Mouse (Mus musculus) ES-E14 (cell line): ENCODE results near the gene Polr2c. TPM values are rescaled to one million over a fixed set of nuclear protein-coding genes. Genes with fewer than 3 reads are reported as not detected.
"Not testable (repeated sequence)": the region's sequence is repeated elsewhere in the genome, so short reads cannot be mapped to it uniquely, and the experiment has no call there.

Experiments
- DNase-seq: peaks from one replicate; pipeline ENCODE4 v3.0.0-alpha.2; 2013; ENCODE audit warnings: low read depth, low spot score
- H3K27ac ChIP-seq: 2 replicates; pipeline ENCODE4 v1.5.1; 2012; ENCODE audit warnings: low read depth, mild to moderate bottlenecking, low read length, moderate library complexity, mixed read lengths; ENCODE audit not compliant: poor library complexity, insufficient read depth, severe bottlenecking
- H3K36me3 ChIP-seq: 2 replicates; pipeline ENCODE4 v1.6.1; 2012; ENCODE audit warnings: mild to moderate bottlenecking, low read length, moderate library complexity, mixed read lengths; ENCODE audit not compliant: control insufficient read depth, poor library complexity, insufficient read depth, severe bottlenecking
- H3K4me1 ChIP-seq, 2 experiments: fragments of 150-350 bp in 1 of 2; sonication (generic) in 1 of 2; 2 replicates each; pipeline ENCODE4 v1.6.1; 2012; ENCODE audit warnings: low read length in 2 of 2, mild to moderate bottlenecking in 1 of 2, mixed read lengths in 1 of 2; ENCODE audit not compliant: control insufficient read depth in 2 of 2, insufficient read depth in 2 of 2, poor library complexity in 1 of 2
- H3K4me3 ChIP-seq, 2 experiments: fragments of 150-350 bp in 1 of 2; sonication (generic) in 1 of 2; 2 replicates each; pipeline ENCODE4 v1.5.1; 2012; ENCODE audit warnings: low read length in 2 of 2, low read depth in 1 of 2, mild to moderate bottlenecking in 1 of 2, mixed read lengths in 1 of 2; ENCODE audit not compliant: insufficient read depth in 1 of 2, poor library complexity in 1 of 2, severe bottlenecking in 1 of 2
- H3K9ac ChIP-seq: 2 replicates; pipeline ENCODE4 v1.6.1; 2012; ENCODE audit warnings: low read depth, mild to moderate bottlenecking, low read length, mixed read lengths; ENCODE audit not compliant: poor library complexity, insufficient read depth, severe bottlenecking
- H3K9me3 ChIP-seq: fragments of 150-350 bp; sonication (generic); 2 replicates; pipeline ENCODE4 v1.6.1; 2012; ENCODE audit warnings: low read depth, mild to moderate bottlenecking, low read length; ENCODE audit not compliant: control insufficient read depth, insufficient read depth
- CHD2 ChIP-seq: IDR thresholded peaks from 2 replicates; pipeline ENCODE4 v1.6.1; 2014; ENCODE audit warnings: mild to moderate bottlenecking, low read depth, low read length, inconsistent platforms
- HCFC1 ChIP-seq: IDR thresholded peaks from 2 replicates; pipeline ENCODE4 v1.6.1; 2012; ENCODE audit warnings: low read length, inconsistent platforms, borderline replicate concordance; ENCODE audit not compliant: insufficient read depth
- MAFK ChIP-seq: IDR thresholded peaks from 2 replicates; pipeline ENCODE4 v1.6.1; 2014; ENCODE audit warnings: mild to moderate bottlenecking, low read depth, low read length, inconsistent platforms; ENCODE audit not compliant: insufficient read depth
- ZC3H11A ChIP-seq: IDR thresholded peaks from 2 replicates; pipeline ENCODE4 v1.6.1; 2012; ENCODE audit warnings: low read depth, mild to moderate bottlenecking, inconsistent platforms, low read length, borderline replicate concordance
- ZNF384 ChIP-seq: IDR thresholded peaks from 2 replicates; pipeline ENCODE4 v1.6.1; 2012; ENCODE audit warnings: low read depth, low read length, inconsistent platforms
- in situ Hi-C, 2 experiments: fragments of 600-800 bp; cut with MboI; formaldehyde crosslinking; loops; one replicate each; pipeline ENCODE4 v1.15.1; 2025; ENCODE audit warnings: low sequenced_read_pairs in 2 of 2, inconsistent platforms in 1 of 2; ENCODE audit not compliant: unreplicated experiment in 2 of 2
- total RNA-seq: library from RNA; depleted of rRNA; stranded (reverse); fragments of 300-350 nt; gene quantifications from 2 replicates; pipeline ENCODE4 v1.2.3, GENCODE M21; 2012

The Polr2c gene
- total RNA-seq, 1 experiment, result 119 TPM

- in situ Hi-C loops, result no loop called here
- no peak for DNase-seq
- Histone ChIP-seq H3K9ac (no peak overlapping the region), H3K27ac (no peak overlapping the region), H3K36me3 (peaks cover 30% of the 10 kb centered on the region), H3K4me3 (no peak overlapping the region), H3K9me3 (no peaks in the 10 kb centered on the region), H3K4me1 (no peaks in the 10 kb centered on the region)
- no peak for TF ChIP-seq CHD2
- TF ChIP-seq ZNF384, result no peak
- no peak for TF ChIP-seq MAFK
- no peak for TF ChIP-seq HCFC1
- TF ChIP-seq ZC3H11A, result no peak
Observed at GRCm38 (mm10) chr8:94850049-94850448, 7.2 kb upstream of the Polr2c start.

- H3K4me1 ChIP-seq, H3K4me3 ChIP-seq, H3K9me3 ChIP-seq, in situ Hi-C loops, DNase-seq, H3K27ac ChIP-seq, H3K9ac ChIP-seq: not testable (repeated sequence)
- H3K36me3 ChIP-seq, result peaks cover 27% of the 10 kb centered on the region
Observed at GRCm38 (mm10) chr8:94854761-94855160, 2.5 kb upstream of the Polr2c start.

- in situ Hi-C loops, result no loop called here
- no peak overlapping the region; the same call in 1 of the 2 replicates for H3K9ac ChIP-seq
- no peak for DNase-seq
- H3K4me3 ChIP-seq, result peak overlapping the region in 1 of 2 experiments; percentile 57; a peak in 2 of 4 replicates
- no peaks in the 10 kb centered on the region for H3K9me3 ChIP-seq
- no peak overlapping the region for H3K27ac ChIP-seq
- H3K36me3 ChIP-seq, result peaks cover 27% of the 10 kb centered on the region
- H3K4me1 ChIP-seq, result peaks cover 0 to 8% of the 10 kb centered on the region in 2 experiments; a peak in 2 of 4 replicates
- TF ChIP-seq MAFK, result no peak
- TF ChIP-seq ZNF384, result no peak
- TF ChIP-seq CHD2, result no peak
- TF ChIP-seq ZC3H11A, result no peak
- TF ChIP-seq HCFC1, result no peak
Observed at GRCm38 (mm10) chr8:94857011-94857345, 272 bp upstream of the Polr2c start.

DNA sequence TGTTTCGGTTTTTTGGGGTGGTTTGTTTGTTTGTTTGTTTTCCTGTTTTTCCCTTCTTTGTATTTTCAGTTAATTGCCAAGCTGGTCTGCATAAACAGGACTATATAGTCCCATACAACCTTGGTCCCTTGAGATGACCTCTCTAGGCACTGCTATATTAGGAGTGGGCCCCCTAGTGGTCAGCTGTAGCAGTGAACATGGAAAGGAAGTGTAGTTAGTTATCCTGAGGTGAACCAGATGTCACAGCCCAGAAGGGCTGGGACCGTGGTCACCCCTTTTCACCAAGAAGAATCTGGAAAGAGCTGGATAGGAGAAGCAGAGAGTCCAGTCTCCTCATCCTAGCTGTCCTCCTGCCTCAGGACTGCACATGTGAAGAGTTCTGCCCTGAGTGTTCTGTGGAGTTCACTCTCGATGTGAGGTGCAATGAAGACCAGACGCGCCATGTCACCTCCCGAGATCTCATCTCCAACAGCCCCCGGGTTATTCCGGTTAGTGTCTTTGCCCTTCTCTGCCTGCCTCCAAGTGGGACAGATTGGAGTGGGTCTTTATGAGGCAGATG is 4.2 kb downstream of the Polr2c start:
- Histone ChIP-seq H3K9ac (no peak overlapping the region), H3K4me1 (peaks cover 0 to 20% of the 10 kb centered on the region in 2 experiments; a peak in 2 of 4 replicates), H3K36me3 (peaks cover 48% of the 10 kb centered on the region), H3K9me3 (no peaks in the 10 kb centered on the region), H3K27ac (no peak overlapping the region), H3K4me3 (no peak overlapping the region)
- TF ChIP-seq HCFC1, result no peak
- TF ChIP-seq MAFK, result no peak
- TF ChIP-seq CHD2, result no peak
- TF ChIP-seq ZC3H11A, result no peak
- no peak for TF ChIP-seq ZNF384
- DNase-seq, result peak; percentile 50
- in situ Hi-C loops, result no loop called here
